15 mouse cellular contexts compared by ENCODE assay signal in the genomic region with DNA sequence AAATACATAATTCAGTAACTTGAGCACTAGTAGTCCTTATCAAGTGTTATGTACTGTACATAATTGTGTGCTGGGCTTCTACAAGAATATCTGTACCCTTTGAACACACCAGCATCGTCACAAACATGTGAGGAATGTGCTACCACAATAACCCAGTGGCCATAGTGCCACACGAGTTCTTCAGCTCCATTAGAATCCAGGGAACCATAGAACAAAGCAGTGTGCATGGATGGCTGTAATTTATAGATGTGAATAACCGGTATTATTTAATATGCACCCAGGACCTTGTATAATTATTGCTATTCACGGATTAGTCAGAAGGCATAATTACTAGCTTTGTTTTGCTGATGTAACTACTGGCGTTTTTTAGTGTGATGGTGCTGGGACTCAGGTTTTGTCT. TPM values are rescaled to one million over a fixed set of nuclear protein-coding genes. Genes with fewer than 3 reads are reported as not detected.
"Had no signal": no experiment of that assay in that cellular context is flagged by ENCODE, and none has a peak within 500 bp of the region (broad histone marks: within the 10 kb centered on the region; RNA-seq: fewer than 3 reads in every experiment).

No protein-coding gene starts in this region.

- H3K27me3 ChIP-seq: limb, embryonic 15.5 days; liver, embryonic 12.5 days; stomach, embryonic 15.5 days had no signal

- H3K27ac ChIP-seq: limb, embryonic 15.5 days; liver, embryonic 12.5 days; stomach, embryonic 15.5 days had no signal

- H3K9ac ChIP-seq: limb, embryonic 15.5 days; liver, embryonic 12.5 days; lung, embryonic 14.5 days; stomach, embryonic 15.5 days had no signal

- H3K4me1 ChIP-seq: limb, embryonic 15.5 days; liver, embryonic 12.5 days; stomach, embryonic 15.5 days had no signal

- H3K9me3 ChIP-seq: limb, embryonic 15.5 days; liver, embryonic 12.5 days; stomach, embryonic 15.5 days had no signal

- H3K4me2 ChIP-seq: limb, embryonic 15.5 days; liver, embryonic 12.5 days; lung, embryonic 14.5 days; midbrain, embryonic 11.5 days; stomach, embryonic 15.5 days had no signal

- H3K36me3 ChIP-seq: limb, embryonic 15.5 days; liver, embryonic 12.5 days; stomach, embryonic 15.5 days had no signal

- H3K4me3 ChIP-seq: limb, embryonic 15.5 days; liver, embryonic 12.5 days; stomach, embryonic 15.5 days had no signal

- ATAC-seq: liver, embryonic 12.5 days had no signal

- DNase-seq: kidney, adult 18-20 months; kidney, postnatal 10 days; layer of hippocampus, postnatal 36 days; lung, embryonic 14.5 days; lung, postnatal 10 days; lung, postnatal 4 days; retina, postnatal 1 day; thymus, adult 2 months; thymus, postnatal 36 days had no signal

RNA-seq across cellular contexts. Expression of a gene that starts 48.3 kb away (rescaled TPM):
- polyA plus RNA-seq: large intestine, adult 2 months; liver, embryonic 12.5 days; spleen, adult 2 months had no signal
